Mouse (Mus musculus) cerebellum, adult 18-20 months (tissue): ENCODE measurements around the gene Tnfsf12.
"Not testable (repeated sequence)": the region's sequence is repeated elsewhere in the genome, so short reads cannot be mapped to it uniquely, and the experiment has no call there.

ENCODE experiments used
- DNase-seq, 2 experiments: peaks; one replicate each; pipeline ENCODE4 v3.0.0; 2021

The Tnfsf12 gene

GRCm38 (mm10) chr11:69695361-69696181 lies at the start of gene Tnfsf12, which contains the start of gene Tnfsfm13:
Tnfsf12 (minus strand) TSS chr11:69695849.
Tnfsfm13 (minus strand) TSS chr11:69696098.
- DNase-seq: peak; percentile 63 to 71

GRCm38 (mm10) chr11:69731408-69731807 lies 35.8 kb upstream of the Tnfsf12 start:
- DNase-seq: not testable (repeated sequence)

GRCm38 (mm10) chr11:69729063-69729462 lies 33.4 kb upstream of the Tnfsf12 start:
- DNase-seq: peak; percentile 56 to 63

- DNase-seq: no peak
Observed at GRCm38 (mm10) chr11:69725951-69726350, 30.3 kb upstream of the Tnfsf12 start.

GRCm38 (mm10) chr11:69723074-69723473 lies 27.4 kb upstream of the Tnfsf12 start:
- DNase-seq: no peak

GRCm38 (mm10) chr11:69720852-69721251 lies 25.2 kb upstream of the Tnfsf12 start:
- no peak for DNase-seq

- DNase-seq: no peak
Observed at GRCm38 (mm10) chr11:69719423-69719822, 23.8 kb upstream of the Tnfsf12 start.

- DNase-seq: no peak
Observed at GRCm38 (mm10) chr11:69718661-69719060, 23.0 kb upstream of the Tnfsf12 start.

- DNase-seq: no peak
Observed at GRCm38 (mm10) chr11:69716953-69717352, 21.3 kb upstream of the Tnfsf12 start.

- no peak for DNase-seq
Observed at GRCm38 (mm10) chr11:69715929-69716328, 20.3 kb upstream of the Tnfsf12 start.

GRCm38 (mm10) chr11:69715482-69715881 lies 19.8 kb upstream of the Tnfsf12 start:
- no peak for DNase-seq

GRCm38 (mm10) chr11:69714636-69715329 lies 19.1 kb upstream of the Tnfsf12 start:
- DNase-seq: no peak

- no peak for DNase-seq
Observed at GRCm38 (mm10) chr11:69712954-69713672, 17.5 kb upstream of the Tnfsf12 start.

GRCm38 (mm10) chr11:69711082-69711481 lies 15.4 kb upstream of the Tnfsf12 start:
- DNase-seq: no peak

GRCm38 (mm10) chr11:69710470-69710869 lies 14.8 kb upstream of the Tnfsf12 start:
- DNase-seq: no peak

GRCm38 (mm10) chr11:69709554-69710446 lies 14.2 kb upstream of the Tnfsf12 start:
- peak in 1 of 2 experiments; percentile 27 for DNase-seq

GRCm38 (mm10) chr11:69708614-69709265 lies 13.1 kb upstream of the Tnfsf12 start:
- DNase-seq: peak; percentile 37 to 38

- DNase-seq: no peak
Observed at GRCm38 (mm10) chr11:69707873-69708381, 12.3 kb upstream of the Tnfsf12 start.

- no peak for DNase-seq
Observed at GRCm38 (mm10) chr11:69707480-69707847, 11.8 kb upstream of the Tnfsf12 start.

GRCm38 (mm10) chr11:69706775-69707479 lies 11.3 kb upstream of the Tnfsf12 start:
- DNase-seq: peak; percentile 96 to 97

- DNase-seq: no peak
Observed at GRCm38 (mm10) chr11:69704613-69705010, 9.0 kb upstream of the Tnfsf12 start.
